Mouse (Mus musculus) adrenal gland, adult 2 months (tissue): ENCODE results near the gene Eif2d. TPM values are rescaled to one million over a fixed set of nuclear protein-coding genes. Genes with fewer than 3 reads are reported as not detected.

Experiments
- DNase-seq: peaks from one replicate; pipeline ENCODE4 v3.0.0; 2021
- polyA plus RNA-seq: library from polyadenylated mRNA; depleted of rRNA; stranded (reverse); fragments of >200 nt; gene quantifications from 2 replicates; pipeline ENCODE4 v1.2.3, GENCODE M21; 2012; rRNA removed
- total RNA-seq, 2 experiments: library from RNA; stranded (reverse); gene quantifications; 2 replicates each; pipeline ENCODE4 v1.2.3; 2021

Gene Eif2d
- total and polyA plus RNA-seq, 3 experiments = 27.5 to 41.8 (median 40.0) TPM

GRCm38 (mm10) chr1:131213361-131213760 lies 60.4 kb downstream of the Eif2d start:
- DNase-seq = no peak

GRCm38 (mm10) chr1:131218933-131219332 lies 66.0 kb downstream of the Eif2d start:
- no peak for DNase-seq

GRCm38 (mm10) chr1:131221822-131222590 lies 69.0 kb downstream of the Eif2d start:
- DNase-seq = no peak

- DNase-seq = no peak
These were observed 70.4 kb downstream of the Eif2d start for GRCm38 (mm10) chr1:131223345-131223744.

- DNase-seq = no peak
These were observed 72.0 kb downstream of the Eif2d start for GRCm38 (mm10) chr1:131224848-131225471.

GRCm38 (mm10) chr1:131228225-131228624 lies 75.2 kb downstream of the Eif2d start:
- no peak for DNase-seq

GRCm38 (mm10) chr1:131228659-131229058 lies 75.7 kb downstream of the Eif2d start:
- no peak for DNase-seq

- no peak for DNase-seq
These were observed 80.5 kb downstream of the Eif2d start for GRCm38 (mm10) chr1:131233527-131233926.

- no peak for DNase-seq
These were observed 83.1 kb downstream of the Eif2d start for GRCm38 (mm10) chr1:131236077-131236476.

Other genes starting within 250 kb of the Eif2d start
- not detected for gene Il20, start 241.7 kb upstream of the Eif2d start, total RNA-seq
- not detected in 2 replicates for gene Il20, start 241.7 kb upstream of the Eif2d start, polyA plus RNA-seq
- gene Il19, start 213.1 kb upstream of the Eif2d start, total RNA-seq = not detected
- gene Il19, start 213.1 kb upstream of the Eif2d start, polyA plus RNA-seq = not detected in 2 replicates
- not detected for gene Il10, start 133.3 kb upstream of the Eif2d start, total RNA-seq
- gene Il10, start 133.3 kb upstream of the Eif2d start, polyA plus RNA-seq = not detected in 2 replicates
- 100 to 1,000 TPM; 161 to 176 TPM for gene Mapkapk2, start 55.4 kb upstream of the Eif2d start, total RNA-seq
- gene Mapkapk2, start 55.4 kb upstream of the Eif2d start, polyA plus RNA-seq = 130 and 132 TPM in 2 replicates
- gene Dyrk3, start 14.8 kb upstream of the Eif2d start, total RNA-seq = 1 to 10 TPM; 5.6 to 7.3 TPM
- gene Dyrk3, start 14.8 kb upstream of the Eif2d start, polyA plus RNA-seq = 2.3 and 3.2 TPM in 2 replicates
- 10 to 100 TPM in 1 of 2 experiments, 1 to 10 TPM in 1; 8.6 to 13.0 TPM for gene Rassf5, start 92.1 kb downstream of the Eif2d start, total RNA-seq
- gene Rassf5, start 92.1 kb downstream of the Eif2d start, polyA plus RNA-seq = 25.7 and 39.3 TPM in 2 replicates
- 10 to 100 TPM; 10.7 to 14.1 TPM for gene Ikbke, start 126.4 kb downstream of the Eif2d start, total RNA-seq
- gene Ikbke, start 126.4 kb downstream of the Eif2d start, polyA plus RNA-seq = 11.1 and 15.2 TPM in 2 replicates